Mouse (Mus musculus): Measurements from ENCODE around the gene Nkx1-2.

Gene Nkx1-2

DNA sequence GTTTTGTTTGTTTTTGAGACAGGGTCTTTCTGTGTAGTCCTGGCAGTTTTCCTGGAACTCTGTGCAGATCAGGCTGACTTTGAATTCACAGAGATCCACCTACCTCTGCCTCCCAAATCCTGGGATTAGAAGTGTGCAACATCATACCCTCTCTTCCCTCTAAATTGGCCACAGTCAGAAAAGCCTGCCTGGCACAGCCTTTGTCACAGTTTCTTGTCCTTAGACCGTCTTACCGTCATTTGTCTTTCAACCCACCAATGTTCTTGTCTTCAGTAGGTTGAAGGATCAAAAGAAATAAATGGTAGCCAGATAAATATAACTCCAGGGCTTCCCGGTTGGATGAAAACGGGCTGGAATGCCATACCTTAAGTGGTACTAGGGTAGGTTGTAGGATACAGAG, 5.3 kb upstream of the Nkx1-2 start:
- in situ Hi-C loops (cut with MseI, MboI), result no loop called here

DNA sequence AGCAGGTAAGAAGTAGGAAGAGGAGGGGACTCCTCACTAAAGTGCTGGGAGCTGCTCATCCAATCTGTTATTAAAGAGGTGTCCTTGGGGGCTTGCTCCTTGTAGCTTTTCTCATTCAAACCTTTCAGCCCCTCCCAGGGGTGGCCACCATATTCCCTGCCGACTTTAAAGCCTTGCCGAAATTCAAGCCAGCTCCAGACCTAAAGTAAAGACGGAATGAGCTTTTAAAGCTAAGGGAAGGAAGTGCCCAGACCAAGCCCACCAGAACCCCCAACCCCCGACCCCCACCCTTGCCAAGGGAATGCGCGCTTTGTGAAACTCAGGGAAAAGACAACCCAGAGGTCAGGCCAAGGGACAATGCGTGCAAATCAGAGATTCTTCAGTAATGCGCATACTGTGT, 1.5 kb upstream of the Nkx1-2 start:
- in situ Hi-C loops (cut with MseI, MboI), result no loop called here

DNA sequence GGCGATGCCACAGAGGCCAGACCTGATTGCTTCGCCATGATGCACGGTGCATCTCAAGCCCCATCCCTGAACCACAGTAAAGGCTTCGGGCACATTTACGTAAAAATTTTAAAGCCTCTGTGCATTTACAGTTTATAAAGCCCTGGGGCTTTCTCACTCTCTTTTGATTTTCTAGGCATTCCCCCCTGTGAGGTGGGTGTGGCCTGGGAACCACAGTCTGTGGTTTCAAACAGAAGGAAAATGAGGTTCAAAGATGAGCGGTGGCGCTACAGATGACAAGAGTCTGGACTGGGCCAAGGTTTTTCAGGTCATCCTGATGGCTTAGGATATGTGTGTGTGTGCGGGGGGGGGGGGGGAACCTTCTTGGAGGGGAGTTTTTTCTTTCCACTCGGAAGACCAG, 589 bp upstream of the Nkx1-2 start:
- in situ Hi-C loops (cut with MseI, MboI), result no loop called here

DNA sequence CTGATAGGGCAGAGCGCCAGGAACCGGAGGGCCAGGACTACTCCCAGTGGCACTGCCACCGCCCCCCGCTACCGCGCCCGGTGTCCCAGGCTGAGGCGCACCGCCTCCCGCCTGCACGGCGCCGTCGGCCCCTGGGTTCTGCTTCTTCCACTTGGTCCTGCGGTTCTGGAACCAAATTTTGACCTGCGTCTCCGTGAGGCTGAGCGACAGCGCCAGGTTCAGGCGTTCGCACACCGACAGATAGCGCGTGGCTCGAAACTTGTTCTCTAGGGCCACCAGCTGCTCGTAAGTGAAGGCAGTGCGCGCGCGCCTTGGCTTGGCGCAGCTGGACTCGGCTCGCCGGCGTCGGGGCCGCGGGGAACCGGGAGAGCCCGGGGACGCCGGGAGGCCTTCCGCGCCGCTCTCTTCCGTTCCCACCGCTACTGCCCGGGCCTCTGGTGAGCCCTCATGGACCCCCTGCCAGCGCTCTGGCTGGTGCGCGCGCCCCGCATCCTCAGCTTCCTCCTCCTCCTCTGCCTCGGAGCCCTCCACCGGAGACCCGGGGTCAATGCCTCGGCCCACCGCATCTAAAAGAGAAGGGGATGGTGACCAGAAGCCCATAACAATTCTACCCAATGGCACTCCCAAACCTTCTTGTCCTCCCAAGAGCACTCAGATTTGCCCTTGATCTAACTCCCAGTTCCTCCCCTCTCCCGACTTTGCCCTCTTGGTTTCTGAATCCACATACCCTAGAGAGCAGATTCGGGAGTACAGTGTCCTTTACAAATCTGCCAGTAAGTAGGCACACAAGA, 2.0 kb downstream of the Nkx1-2 start:
- in situ Hi-C loops (cut with MseI, MboI), result no loop called here

DNA sequence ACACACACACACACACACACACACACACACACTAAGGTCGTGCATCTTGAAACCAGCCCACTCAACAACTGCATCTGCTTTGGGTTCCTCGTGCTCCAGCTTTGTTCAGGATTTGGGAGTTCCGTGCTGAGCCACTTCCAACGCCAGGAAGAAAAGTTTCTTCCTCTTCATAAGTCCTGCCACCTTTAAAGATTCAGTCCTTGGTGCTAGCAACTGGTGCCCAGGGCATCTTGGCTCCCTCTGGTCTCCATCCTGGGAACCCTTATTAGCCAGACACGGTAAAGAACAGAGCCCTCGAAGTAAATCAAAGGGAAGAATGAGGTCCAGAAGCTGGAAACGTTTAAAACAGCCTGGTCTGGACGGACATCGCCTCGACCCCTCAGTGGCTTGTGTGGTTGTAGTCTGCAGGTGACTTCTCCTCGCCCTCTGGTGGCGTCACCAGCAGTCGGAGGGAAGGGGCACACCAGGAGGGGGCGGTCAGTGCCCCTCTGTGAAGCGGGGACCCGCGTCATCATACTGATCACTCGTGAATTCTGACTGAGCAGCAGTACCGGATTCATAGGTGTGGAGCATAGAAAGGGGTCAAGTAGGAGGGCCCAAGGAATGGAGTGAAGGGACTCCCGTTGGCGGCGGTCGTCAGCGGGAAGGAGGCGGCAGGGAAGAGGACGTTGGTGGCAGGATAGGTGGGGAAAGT, 2.7 kb downstream of the Nkx1-2 start:
- in situ Hi-C loops (cut with MseI, MboI), result no loop called here

DNA sequence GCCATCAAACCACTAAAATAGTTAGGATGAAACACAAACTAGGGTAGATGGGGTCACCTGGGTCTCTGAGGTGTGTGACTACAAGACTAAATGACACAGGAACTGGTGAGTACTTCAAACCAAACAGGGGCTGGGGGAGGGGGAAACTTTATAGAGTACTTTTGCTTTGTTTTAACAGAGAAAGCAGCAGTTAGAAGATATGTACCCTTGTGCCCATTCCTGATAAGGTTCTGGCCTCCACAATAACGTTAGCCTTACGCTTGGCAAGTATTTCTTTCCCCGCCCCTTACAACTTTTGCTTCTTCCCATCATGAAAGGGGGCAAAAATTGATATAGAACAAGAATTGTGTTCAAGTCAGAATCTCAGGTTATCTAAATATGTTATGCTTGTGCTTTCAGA, 3.6 kb downstream of the Nkx1-2 start:
- in situ Hi-C loops (cut with MseI, MboI), result no loop called here

DNA sequence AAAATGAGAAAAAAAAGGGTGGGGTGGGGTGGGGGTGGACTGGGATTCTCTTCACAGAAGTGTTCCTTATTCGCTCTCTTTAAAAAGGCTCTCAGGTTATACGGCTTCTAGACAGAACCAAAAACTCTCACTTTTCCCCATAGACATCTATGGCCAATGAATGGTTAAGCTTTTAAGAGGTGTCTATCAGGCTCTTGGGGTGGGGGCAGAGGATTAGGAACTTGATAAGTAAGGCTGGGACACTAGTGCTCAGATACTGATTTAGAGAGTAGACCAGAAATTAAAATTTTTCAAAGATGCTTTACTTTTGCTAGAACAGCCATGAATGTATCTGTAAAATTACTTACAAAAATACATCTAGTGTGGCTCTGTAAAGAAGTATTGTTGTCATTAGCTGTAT, 5.1 kb downstream of the Nkx1-2 start:
- in situ Hi-C loops (cut with MseI, MboI), result no loop called here

DNA sequence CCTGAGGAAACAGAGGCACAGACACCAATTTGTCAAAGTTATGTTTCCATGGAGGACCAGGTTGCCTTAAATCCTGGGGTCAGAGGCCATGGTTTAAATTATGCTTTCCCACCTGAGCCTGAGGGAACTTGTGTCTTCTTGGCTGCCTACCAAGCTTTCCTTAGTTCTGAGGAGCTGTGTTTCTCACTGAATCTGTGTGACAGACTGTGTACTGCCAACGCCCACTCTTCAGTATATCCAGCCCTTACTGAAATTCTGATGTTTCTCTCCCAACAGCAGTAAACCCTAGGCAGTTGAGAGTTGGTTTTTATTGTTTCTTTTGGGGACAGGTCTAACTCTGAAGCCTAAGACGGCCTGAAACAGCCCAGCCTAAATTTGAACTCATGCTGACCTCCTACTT, 5.7 kb downstream of the Nkx1-2 start:
- in situ Hi-C loops (cut with MseI, MboI), result no loop called here

DNA sequence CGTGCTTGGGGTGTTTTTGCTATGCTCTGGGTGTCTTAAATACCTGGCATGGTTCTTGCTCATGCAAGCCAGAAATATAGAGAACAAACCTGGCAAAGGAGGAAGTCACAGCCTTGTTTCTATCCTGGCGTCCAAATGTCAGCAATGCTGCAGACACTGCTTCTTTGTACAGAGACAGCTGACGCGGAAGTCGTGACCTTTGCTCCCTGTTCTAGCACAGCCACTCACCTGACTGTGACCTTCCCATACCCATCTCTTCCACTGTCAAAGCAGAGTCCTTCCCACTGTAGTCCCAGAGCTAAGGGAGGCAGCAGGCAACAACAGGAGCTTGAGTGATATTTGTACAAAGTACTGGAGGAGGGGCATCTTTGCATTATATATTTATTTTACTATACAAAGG, 9.8 kb downstream of the Nkx1-2 start:
- in situ Hi-C loops (cut with MseI, MboI), result no loop called here

DNA sequence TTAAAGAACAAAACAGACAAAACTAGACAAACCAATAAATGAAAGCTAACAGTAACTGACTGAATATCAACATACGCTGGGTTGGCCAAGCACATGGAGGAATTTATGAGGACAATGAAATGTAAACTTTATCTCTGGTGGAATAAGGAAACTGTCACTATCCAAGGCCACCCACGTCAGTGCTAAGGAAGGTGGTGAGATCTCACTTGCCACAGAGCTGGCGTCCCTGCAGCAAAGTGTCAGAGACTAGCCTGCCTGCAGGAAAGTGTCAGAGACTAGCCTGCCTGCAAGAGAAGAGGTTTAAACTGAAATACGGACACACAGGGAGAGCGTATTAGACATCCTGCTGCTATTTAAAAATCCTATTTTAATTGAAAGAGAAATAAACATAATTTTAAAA, 12.3 kb downstream of the Nkx1-2 start:
- in situ Hi-C loops (cut with MseI, MboI), result no loop called here

DNA sequence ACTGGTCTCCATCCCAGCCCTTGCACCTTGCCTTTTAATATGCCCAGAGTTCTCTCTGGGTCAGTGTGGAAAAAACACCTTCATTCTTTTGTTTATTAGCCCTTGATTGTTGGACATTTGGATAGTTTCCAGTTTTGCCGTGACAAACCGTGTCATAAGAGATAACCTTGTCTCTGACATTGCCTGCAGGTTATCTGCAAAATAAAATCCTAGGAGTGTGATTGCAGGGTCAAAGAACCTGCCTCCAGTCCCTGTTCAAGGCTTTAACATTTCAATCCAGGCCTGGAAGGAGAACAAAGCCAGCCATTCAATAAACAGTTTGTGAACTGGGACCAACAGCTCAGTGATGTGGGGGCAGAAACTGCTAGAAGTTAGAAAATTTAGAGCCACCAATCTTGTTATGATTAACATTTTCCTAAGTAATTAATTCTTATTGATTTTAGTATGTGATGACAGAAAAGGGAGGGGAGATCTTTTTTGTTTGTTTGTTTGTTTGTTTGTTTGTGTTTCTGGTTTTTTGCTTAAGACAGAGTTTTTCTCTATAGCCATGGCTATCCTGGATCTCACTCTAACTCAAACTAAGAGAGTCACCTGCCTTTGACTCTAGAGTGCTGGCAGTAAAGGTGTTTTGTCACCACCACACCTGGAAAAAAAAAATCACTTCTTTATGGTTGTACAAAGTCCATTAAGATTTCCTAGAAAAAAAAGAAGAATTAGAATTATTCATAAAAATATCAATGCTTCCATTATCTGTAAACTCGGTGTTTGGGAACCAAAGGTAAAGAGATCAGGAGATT, 13.5 kb downstream of the Nkx1-2 start:
- in situ Hi-C loops (cut with MseI, MboI), result no loop called here

DNA sequence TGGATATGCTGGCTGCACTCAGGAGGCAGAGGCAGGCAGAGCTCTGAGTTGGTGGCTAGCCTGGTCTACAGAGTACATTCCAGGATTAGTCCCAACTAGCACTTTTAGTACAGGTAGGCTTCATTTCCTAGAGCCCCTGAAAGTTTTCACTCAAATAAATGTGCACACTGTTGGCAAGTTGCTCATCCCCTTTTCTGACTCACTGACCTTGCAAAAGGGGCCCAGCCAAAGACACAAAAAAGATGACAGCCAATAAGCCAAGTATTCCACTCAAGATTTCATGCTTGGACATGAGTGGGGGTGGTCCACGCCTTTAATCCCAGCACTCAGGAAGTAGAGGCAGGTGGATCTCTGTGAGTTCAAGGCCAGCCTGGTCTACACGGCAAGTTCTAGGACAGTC, 18.0 kb downstream of the Nkx1-2 start:
- in situ Hi-C loops (cut with MseI, MboI), result no loop called here

DNA sequence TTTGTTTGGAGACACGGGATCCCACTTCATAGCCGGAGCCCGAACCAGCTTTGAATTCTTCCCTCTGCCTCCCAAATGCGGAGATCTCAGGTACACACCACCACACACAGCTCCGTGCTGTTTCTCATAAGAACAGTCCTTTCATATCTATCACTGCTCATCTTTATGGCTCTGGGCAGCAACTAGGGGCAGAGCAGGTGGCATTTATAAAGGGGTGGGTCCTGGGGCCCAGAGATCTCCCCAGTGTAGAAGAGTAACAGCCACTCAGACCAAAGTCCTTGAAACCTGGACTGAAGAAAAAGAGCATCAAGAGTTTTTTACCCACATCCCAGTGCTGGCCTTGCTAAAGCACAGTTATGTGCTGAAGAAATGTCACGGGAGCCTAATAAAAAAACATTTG, 18.9 kb downstream of the Nkx1-2 start:
- in situ Hi-C loops (cut with MseI, MboI), result no loop called here

DNA sequence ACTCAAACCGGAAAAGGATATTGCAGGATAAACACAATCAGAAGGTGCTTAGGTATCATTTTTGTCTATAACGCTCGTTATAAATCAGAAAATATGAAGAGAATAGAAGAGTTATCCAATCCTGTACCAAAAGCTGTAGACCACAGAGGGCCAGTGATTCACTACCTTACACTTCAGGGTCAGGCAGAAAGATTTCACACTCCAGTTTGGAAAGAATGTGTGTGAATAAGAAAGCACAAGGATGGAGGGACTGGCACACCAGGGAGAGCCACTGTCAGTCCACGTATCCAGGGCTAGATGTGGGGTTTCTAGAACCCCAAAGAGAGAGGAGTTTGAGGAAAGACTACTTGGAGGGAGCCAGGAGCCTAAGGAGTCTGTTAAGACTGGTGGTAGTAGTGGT, 22.5 kb downstream of the Nkx1-2 start:
- in situ Hi-C loops (cut with MseI, MboI), result no loop called here

DNA sequence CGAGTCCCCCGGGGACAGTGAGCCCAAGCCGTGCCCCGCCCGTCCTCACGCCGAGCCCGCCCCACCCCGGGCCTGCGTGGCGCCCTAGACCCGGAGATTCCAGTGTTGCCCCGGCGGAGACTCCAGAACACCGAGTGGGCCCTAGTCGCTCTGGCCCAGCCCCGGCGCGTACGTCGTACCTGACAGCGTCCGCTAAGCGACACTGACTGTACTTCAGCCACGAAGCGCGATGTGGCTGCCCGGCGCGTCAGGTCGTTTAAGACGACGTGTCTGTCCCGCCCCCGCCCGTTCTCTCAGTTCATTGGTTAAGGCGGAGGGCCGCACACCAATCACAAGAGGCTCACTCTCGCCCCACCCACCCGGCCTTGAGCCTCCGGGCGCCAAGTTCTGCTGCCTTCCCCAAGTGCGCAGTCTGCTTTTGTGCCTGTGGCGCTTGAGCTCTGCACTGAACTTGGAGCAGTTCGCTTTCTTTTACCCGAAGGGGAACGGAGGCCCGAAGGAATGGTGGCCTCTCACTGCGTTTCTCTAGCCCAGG, 23.3 kb downstream of the Nkx1-2 start, which contains the start of gene Oat:
Gene Oat (minus strand): TSS at position 283 of the 535 bp plus-strand sequence.
- in situ Hi-C loops (cut with MseI, MboI), result no loop called here

DNA sequence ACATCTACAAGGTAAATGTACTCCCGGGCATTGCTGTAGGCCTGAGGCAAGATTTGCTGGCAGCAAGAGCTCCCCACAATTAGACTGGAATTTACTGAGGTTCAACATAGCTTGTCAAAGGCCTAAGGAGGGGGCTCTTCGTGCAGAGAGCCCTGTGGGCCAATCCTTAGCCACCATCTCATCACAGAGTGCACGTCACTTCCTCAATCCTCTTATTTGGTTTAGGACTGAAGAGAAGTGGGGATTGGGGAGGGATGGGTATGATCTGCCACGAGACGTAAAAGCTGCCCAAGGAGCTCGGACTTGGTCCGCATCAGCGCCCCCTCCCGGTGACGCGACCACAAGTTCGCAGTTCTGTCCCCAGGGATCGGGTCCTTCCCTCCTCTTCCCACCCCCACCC, 23.8 kb downstream of the Nkx1-2 start:
- in situ Hi-C loops (cut with MseI, MboI), result no loop called here

DNA sequence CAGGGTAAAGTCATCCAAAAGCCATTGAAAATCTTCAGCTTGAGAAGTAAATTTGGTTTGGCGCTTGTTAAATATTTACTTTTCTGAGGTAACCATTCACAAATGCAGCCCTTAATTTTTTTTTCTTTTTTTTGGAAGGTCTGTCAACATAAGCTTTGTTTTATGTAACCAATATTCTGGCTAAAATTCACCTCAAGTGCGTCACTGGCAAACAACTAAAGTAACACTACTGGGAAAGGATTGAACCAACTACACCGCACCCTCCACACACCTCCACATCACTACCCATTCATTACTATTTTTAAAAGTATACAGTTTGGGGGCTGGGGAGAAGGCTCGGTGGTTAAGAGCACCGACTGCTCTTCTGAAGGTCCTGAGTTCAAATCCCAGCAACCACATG, 24.8 kb downstream of the Nkx1-2 start:
- in situ Hi-C loops (cut with MseI, MboI), result no loop called here

DNA sequence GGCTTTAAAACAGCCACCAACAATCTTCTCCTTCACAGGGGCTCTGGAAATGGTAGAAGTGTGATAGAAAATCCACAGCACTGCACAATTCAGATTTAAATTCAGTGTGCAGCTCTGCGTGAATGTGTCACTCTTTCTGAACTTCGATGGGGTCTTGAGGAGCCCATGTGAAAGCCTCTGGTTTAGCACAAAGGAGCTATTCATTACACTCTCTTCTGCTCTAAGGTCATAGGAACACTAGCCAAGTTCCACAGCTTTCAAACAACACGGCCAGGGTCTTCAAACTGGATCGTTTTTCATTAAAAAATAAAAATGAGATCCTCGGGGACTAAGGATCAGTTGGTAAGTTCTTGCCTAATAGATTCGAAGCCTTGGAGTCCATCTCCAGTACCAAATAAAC, 26.2 kb downstream of the Nkx1-2 start:
- in situ Hi-C loops (cut with MseI, MboI), result no loop called here

DNA sequence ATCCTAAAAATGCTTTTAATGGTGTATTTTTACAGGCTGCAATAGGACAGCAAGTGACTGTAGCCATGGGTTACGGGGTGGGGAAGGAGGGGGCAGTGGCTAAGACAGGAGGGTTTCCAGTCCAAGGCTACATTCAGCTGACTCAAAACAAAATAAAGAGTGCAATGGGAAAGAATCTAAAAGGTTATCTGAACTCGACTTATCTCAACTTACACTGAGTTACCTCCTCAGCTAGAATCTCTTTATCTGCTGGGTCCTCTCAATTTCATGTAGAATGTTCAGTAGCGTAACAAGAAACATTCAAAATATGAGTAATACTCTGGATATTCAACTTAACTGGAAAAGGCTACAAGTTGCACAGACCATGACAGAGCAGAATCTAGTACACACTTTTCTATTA, 26.7 kb downstream of the Nkx1-2 start:
- in situ Hi-C loops (cut with MseI, MboI), result no loop called here

DNA sequence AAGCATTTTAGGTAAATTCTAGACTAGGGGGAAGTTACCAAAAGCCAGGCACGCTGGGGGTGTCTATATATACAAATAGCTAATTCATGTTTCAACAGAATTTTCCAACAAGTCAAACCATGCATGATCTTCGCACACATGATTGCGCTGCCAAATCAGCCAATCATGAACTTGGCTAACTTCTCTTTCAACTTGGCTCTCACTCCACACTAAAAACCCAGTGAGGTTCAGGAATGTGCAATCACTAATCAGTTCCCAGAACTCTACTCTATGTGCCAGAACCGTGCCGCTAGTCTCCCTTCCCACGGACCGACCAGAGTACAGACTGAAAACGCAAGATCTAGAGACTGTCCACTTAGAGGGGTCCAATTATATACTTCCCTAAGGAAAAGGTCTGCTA, 28.0 kb downstream of the Nkx1-2 start:
- in situ Hi-C loops (cut with MseI, MboI), result no loop called here

DNA sequence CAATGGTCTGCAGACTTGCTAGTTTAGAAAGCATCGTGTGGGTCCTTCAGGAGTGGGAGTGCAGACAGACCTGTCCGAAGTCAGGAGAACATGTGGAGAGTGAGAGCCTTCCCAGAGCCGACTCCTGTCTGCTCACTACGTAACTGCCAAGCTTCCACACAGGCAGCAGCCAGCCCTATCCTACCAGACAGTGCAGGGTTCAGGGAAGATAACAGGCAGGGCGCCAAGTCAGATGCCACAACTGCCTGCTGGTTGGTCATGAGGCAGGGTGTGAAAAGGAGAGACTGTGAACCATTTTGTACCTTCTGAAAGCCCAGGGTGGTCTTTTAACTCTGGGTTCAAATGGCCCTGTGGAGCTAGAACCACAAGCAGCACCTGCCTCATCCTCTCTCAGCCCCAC, 29.4 kb downstream of the Nkx1-2 start:
- in situ Hi-C loops (cut with MseI, MboI), result no loop called here

DNA sequence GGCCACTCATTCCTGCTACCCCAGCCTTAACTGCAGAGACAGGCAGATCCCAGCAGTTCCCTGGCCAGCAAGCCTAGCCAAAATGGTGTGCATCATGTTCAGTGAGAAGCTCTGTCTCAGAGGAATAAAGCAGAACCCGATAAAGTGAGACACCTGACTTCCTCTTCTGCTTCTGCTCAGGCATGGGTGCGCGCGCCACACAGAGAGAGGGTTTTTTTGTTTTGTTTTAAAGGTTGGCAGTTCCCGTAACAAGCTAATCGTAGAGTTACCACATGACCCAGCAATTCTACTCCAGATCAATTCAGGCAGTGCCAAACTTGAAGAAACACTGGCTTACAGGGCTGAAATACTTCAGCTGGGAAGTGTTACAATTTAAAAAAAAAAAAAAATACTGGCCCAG, 30.6 kb downstream of the Nkx1-2 start:
- in situ Hi-C loops (cut with MseI, MboI), result no loop called here
